Mouse (Mus musculus) megakaryocyte, embryonic 14.5 days (primary cell): ENCODE results near the gene Spi1. TPM values are rescaled to one million over a fixed set of nuclear protein-coding genes. Genes with fewer than 3 reads are reported as not detected.

Source experiments
- H3K27me3 ChIP-seq: replicated peaks from 2 replicates; pipeline ENCODE3; 2012; ENCODE audit warnings: inconsistent platforms
- H3K36me3 ChIP-seq: replicated peaks from 2 replicates; pipeline ENCODE3; 2012; ENCODE audit warnings: low read length, inconsistent platforms, mixed read lengths
- H3K4me1 ChIP-seq: 2 replicates; pipeline ENCODE4 v1.6.1; 2012; ENCODE audit warnings: inconsistent platforms
- H3K4me3 ChIP-seq: replicated peaks from 2 replicates; pipeline ENCODE3; 2012; ENCODE audit warnings: moderate library complexity, mild to moderate bottlenecking, inconsistent platforms
- H3K9me3 ChIP-seq: 2 replicates; pipeline ENCODE4 v1.6.1; 2012; ENCODE audit warnings: inconsistent platforms
- FLI1 ChIP-seq: IDR thresholded peaks from 2 replicates; pipeline ENCODE4 v1.6.1; 2012; ENCODE audit warnings: low read length, inconsistent platforms, mixed read lengths
- GATA1 ChIP-seq: IDR thresholded peaks from 3 replicates; pipeline ENCODE4 v1.6.1; 2012; ENCODE audit warnings: mixed read lengths, low read length, inconsistent platforms, borderline replicate concordance
- polyA plus RNA-seq: library from polyadenylated mRNA; stranded (reverse); fragments of >175 nt; gene quantifications from 2 replicates; pipeline ENCODE4 v1.2.3, GENCODE M21; 2012; ENCODE audit warnings: low replicate concordance; ENCODE audit not compliant: insufficient read depth

Spi1 gene
- polyA plus RNA-seq, 1 experiment, result 123 TPM

- peak overlapping the region; percentile 98 for H3K4me3 ChIP-seq
- peaks cover 44% of the 10 kb centered on the region for H3K36me3 ChIP-seq
These were observed 28.8 kb upstream of the Spi1 start for GRCm38 (mm10) chr2:91053181-91053933.

GRCm38 (mm10) chr2:91053934-91054382, 28.2 kb upstream of the Spi1 start, which contains the start of gene Psmc3:
Gene Psmc3 (plus strand): TSS chr2:91054009.
- H3K36me3 ChIP-seq, result peaks cover 50% of the 10 kb centered on the region
- H3K4me1 ChIP-seq, result peaks cover 58% of the 10 kb centered on the region
- TF ChIP-seq GATA1 (no peak), FLI1 (no peak)

More at GRCm38 (mm10) chr2:91053181-91053933, 28.8 kb upstream of the Spi1 start:
- TF ChIP-seq GATA1, result no peak
- no peak for TF ChIP-seq FLI1
- H3K27me3 ChIP-seq, result no peaks in the 10 kb centered on the region
- peaks cover 58% of the 10 kb centered on the region for H3K4me1 ChIP-seq
- H3K9me3 ChIP-seq, result no peaks in the 10 kb centered on the region

GRCm38 (mm10) chr2:91058435-91058834, 23.8 kb upstream of the Spi1 start:
- peaks cover 87% of the 10 kb centered on the region for H3K36me3 ChIP-seq
- H3K9me3 ChIP-seq, result no peaks in the 10 kb centered on the region
- H3K4me1 ChIP-seq, result peaks cover 42% of the 10 kb centered on the region
- TF ChIP-seq FLI1, result no peak
- TF ChIP-seq GATA1, result no peak
- no peak overlapping the region for H3K4me3 ChIP-seq
- no peaks in the 10 kb centered on the region for H3K27me3 ChIP-seq

More at GRCm38 (mm10) chr2:91053934-91054382, 28.2 kb upstream of the Spi1 start, which contains the start of gene Psmc3:
- H3K9me3 ChIP-seq, result no peaks in the 10 kb centered on the region
- peak within 1 kb of the TSS; percentile 98 for H3K4me3 ChIP-seq
- no peaks in the 10 kb centered on the region for H3K27me3 ChIP-seq

- H3K36me3 ChIP-seq, result peaks cover 96% of the 10 kb centered on the region
- no peak overlapping the region for H3K4me3 ChIP-seq
- H3K9me3 ChIP-seq, result no peaks in the 10 kb centered on the region
- TF ChIP-seq GATA1 (no peak), FLI1 (no peak)
- no peaks in the 10 kb centered on the region for H3K27me3 ChIP-seq
- peaks cover 41% of the 10 kb centered on the region for H3K4me1 ChIP-seq
These were observed 22.8 kb upstream of the Spi1 start for GRCm38 (mm10) chr2:91059376-91059775.

- Histone ChIP-seq H3K9me3 (no peaks in the 10 kb centered on the region), H3K27me3 (no peaks in the 10 kb centered on the region), H3K4me3 (no peak overlapping the region), H3K4me1 (peaks cover 31% of the 10 kb centered on the region), H3K36me3 (peaks cover 100% of the 10 kb centered on the region)
- TF ChIP-seq FLI1, result no peak
- TF ChIP-seq GATA1, result no peak
These were observed 21.4 kb upstream of the Spi1 start for GRCm38 (mm10) chr2:91060544-91061355.

- TF ChIP-seq FLI1, result no peak
- TF ChIP-seq GATA1, result no peak
- Histone ChIP-seq H3K4me1 (peaks cover 26% of the 10 kb centered on the region), H3K27me3 (no peaks in the 10 kb centered on the region), H3K36me3 (peaks cover 100% of the 10 kb centered on the region), H3K4me3 (no peak overlapping the region), H3K9me3 (no peaks in the 10 kb centered on the region)
These were observed 20.2 kb upstream of the Spi1 start for GRCm38 (mm10) chr2:91061849-91062481.

GRCm38 (mm10) chr2:91062779-91063606, 19.2 kb upstream of the Spi1 start:
- TF ChIP-seq FLI1 (no peak), GATA1 (no peak)
- H3K4me3 ChIP-seq, result no peak overlapping the region
- peaks cover 21% of the 10 kb centered on the region for H3K4me1 ChIP-seq
- H3K9me3 ChIP-seq, result no peaks in the 10 kb centered on the region
- no peaks in the 10 kb centered on the region for H3K27me3 ChIP-seq
- H3K36me3 ChIP-seq, result peaks cover 96% of the 10 kb centered on the region

- Histone ChIP-seq H3K27me3 (no peaks in the 10 kb centered on the region), H3K36me3 (peaks cover 96% of the 10 kb centered on the region), H3K9me3 (no peaks in the 10 kb centered on the region), H3K4me3 (no peak overlapping the region), H3K4me1 (peaks cover 34% of the 10 kb centered on the region)
- TF ChIP-seq FLI1 (no peak), GATA1 (no peak)
These were observed 18.0 kb upstream of the Spi1 start for GRCm38 (mm10) chr2:91064211-91064610.

- peaks cover 84% of the 10 kb centered on the region for H3K36me3 ChIP-seq
These were observed 16.6 kb upstream of the Spi1 start for GRCm38 (mm10) chr2:91065544-91065943.

More at GRCm38 (mm10) chr2:91065544-91065943, 16.6 kb upstream of the Spi1 start:
- Histone ChIP-seq H3K9me3 (no peaks in the 10 kb centered on the region), H3K4me3 (no peak overlapping the region), H3K4me1 (peaks cover 39% of the 10 kb centered on the region), H3K27me3 (no peaks in the 10 kb centered on the region)
- TF ChIP-seq FLI1, result no peak
- TF ChIP-seq GATA1, result no peak
